Mouse (Mus musculus) CD4-positive, CD25-positive, alpha-beta regulatory T cell, adult 4 months (primary cell): ENCODE results near the gene Srgap3. TPM values are rescaled to one million over a fixed set of nuclear protein-coding genes. Genes with fewer than 3 reads are reported as not detected.

Source experiments
- ATAC-seq: one replicate; pipeline ENCODE4 v1.8.0; 2017
- polyA plus RNA-seq, 2 experiments: library from polyadenylated mRNA; unstranded; fragments of 100-300 nt; shearing (Covaris generic); gene quantifications; one replicate each; pipeline ENCODE4 v1.2.1; 2017

The Srgap3 gene
- polyA plus RNA-seq: under 1 TPM; 0.44 to 0.67 TPM

- no peak for ATAC-seq
These were observed at the start of gene Srgap3 for GRCm38 (mm10) chr6:112946895-112947436. Srgap3 (minus strand) TSS chr6:112947266.

DNA sequence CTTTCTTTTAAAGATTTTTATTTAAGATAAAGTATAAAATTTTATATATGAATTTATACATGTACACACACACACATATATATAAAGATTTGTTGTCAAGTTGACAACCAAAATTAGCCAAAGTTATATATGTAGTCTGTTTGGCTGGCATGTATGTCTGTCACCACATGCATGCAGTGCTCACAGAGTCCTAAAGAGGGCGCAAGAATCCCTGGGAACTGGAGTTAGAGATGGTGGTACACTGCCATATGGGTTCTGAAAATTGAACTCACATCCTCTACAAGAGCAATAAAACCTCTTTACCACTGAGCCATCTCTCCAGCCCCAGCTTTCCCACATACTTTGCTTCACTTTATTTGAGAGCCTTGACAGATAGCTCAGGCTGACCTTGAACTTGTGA is 48.6 kb upstream of the Srgap3 start:
- no peak for ATAC-seq

DNA sequence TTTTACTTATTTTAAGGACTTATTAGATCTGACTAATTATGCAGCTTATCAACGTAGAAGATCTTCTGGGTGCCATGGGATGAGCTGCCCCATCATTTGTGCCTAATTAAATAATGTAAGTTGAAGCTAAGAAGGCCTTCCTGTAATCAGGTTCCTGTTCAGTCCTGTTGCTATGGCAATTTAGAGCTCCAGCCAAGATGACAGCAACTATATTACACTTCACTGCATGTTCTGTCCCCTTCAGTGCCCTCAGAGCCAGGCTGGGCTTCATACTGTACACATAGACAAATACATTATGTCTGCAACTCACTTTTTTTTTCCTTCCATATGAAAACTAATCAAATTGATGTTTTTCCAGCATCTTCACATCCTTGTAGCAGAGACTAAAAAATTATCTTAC is 43.1 kb upstream of the Srgap3 start:
- no peak for ATAC-seq

DNA sequence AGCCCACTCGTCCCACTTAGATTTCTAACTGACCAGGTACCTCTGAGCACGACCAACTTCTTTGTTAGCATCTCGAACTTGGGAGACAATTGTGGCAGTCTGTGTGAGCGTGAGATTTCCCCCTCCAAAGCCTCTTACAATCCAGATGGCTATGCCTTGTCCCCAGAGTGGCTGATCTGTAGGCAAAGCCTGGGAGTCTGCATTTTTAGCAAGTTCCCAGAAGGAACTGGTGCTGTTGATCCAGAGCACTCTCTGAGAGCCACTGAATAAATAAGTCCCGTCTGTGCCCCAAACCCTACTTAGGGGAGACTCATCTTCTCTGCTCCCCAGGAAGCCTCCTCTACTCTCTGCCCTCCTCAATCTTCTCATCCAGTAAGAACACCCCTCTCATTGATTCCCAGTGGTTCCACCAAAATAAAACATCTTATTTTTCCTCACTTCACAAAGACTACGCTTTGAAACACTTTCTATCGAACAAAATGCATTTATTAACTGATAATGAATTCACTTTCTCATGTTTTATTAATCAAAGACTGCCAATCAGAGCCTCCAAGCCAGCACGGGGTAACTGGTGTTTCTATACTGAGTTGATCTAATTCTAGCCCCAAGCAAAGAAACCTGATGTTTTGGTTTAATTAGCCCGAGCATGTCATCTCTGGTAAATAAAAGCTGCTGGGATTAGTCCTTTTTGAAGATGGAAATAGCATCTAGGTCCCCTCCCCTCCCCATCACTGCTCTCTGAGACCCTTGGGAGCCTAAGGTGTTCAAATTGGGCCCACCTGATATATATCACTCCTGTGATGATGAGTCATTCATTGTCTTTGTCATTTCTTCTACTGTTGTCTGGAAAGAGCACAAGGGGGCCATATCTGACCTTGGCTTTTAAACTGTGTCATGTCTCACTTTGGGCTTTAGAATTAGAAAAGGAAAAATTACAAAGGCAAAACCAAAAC is 38.6 kb upstream of the Srgap3 start:
- ATAC-seq: no peak

GRCm38 (mm10) chr6:112982241-112982640 is 35.2 kb upstream of the Srgap3 start:
- ATAC-seq: no peak

DNA sequence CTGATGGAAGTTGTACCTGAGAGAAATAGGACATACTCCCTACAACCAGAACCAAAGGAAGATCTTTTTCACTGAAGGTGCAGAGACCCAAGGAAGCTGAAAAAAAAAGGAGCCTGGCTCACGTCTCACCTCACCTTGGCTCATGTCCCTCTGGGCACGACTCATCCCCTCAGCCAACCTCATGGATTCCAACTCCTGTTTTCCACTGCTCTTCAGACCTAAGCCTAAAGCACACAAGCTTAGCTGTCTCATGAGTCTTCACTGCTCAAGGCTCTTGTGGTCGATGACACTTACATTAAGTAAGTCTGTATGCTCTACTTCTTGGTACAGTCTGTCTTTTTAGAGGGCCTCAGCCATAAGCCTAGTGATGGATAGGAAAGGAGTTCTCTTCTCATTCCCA is 31.9 kb upstream of the Srgap3 start:
- ATAC-seq: no peak

- ATAC-seq: no peak
These were observed 30.2 kb upstream of the Srgap3 start for GRCm38 (mm10) chr6:112977246-112977645.

DNA sequence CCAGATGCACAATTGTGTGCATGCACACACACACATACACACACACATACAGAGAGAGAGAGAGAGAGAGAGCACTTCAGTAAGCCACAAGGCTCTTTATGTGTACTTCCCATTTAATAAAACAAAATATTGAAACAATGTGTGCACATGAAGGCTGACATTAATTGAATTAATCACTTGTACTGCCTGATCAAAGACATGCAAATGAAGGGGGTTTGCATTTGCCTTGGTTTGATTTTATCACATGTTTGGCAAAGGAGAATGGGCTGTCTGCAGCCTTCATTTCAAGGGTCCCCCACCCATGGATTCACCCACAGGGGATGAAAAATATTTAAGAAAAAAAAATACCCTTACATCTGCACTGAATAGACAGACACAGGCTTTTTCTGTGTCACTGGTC is 29.5 kb upstream of the Srgap3 start:
- no peak for ATAC-seq

GRCm38 (mm10) chr6:112976136-112976535 is 29.1 kb upstream of the Srgap3 start:
- ATAC-seq: no peak

- no peak for ATAC-seq
These were observed 27.0 kb upstream of the Srgap3 start for GRCm38 (mm10) chr6:112973786-112974720.

- ATAC-seq: no peak
These were observed 26.0 kb upstream of the Srgap3 start for GRCm38 (mm10) chr6:112972858-112973631.

DNA sequence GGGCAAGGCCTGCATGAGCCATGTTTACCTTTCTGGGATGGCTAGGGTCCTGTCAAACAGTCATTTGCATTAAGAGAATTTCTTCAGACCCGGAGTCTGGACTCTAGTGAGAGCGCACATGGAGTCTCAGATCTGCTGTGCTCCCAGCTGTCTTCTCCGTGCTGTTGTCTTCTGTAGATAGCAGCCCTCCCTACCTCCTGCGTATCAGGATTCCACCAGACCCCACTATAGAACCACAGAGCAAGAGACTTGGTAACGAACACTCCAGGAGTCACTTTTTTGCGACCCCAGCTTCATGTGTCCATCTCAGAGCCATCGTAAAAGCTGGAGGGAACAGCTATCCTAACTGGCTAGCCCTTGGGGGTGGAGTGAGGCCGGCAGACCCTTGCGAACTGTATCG is 25.1 kb upstream of the Srgap3 start:
- ATAC-seq: no peak

DNA sequence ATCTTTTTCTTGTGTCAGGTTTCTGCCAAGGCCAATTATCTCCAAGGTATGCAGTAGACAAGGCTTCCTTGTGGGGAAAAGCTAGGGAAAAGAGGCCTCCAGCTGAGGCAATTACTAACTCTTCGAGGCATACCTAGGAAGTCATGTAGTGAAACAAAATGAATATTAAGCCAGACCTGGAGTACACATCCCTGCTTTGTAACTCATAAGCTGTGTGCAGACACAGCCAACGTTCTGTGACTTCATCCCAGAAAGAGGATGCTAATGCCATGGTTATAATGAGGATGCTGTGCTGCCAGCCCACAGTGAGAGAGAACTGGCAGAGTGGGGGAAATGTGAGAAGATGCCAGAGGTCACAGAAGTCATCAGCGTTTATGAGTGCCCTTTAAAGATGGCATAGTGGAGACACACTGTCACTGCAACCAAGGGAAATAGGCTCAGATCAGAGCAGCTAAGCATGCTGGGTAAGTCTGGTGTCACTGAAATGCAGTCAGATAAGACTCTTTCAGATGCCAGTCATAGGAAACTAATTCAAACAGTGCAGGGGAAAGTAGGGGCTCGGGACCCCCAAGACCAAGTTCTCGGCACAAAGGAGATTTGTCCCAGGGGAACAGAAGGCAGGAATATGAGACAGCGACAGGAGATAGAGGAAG is 24.2 kb upstream of the Srgap3 start:
- ATAC-seq: no peak

DNA sequence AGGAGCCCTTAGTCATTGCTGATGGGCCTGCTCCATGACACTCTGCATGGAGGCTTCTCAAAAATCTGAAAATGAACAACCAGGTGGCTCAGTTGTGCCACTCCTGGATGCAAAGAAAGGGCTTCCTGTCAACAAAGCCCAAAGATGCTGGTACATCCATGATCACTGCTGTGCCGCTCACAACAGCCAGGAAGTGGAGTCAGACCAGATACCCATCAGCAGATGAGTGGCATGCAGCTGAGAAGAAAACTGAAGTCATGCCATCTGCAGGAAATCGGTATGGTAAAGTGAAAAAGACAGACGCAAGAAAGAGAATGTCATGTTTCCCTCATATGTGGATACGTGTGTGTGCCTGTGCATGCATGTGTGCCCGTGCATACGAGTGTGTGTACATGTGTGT is 20.3 kb upstream of the Srgap3 start:
- no peak for ATAC-seq

DNA sequence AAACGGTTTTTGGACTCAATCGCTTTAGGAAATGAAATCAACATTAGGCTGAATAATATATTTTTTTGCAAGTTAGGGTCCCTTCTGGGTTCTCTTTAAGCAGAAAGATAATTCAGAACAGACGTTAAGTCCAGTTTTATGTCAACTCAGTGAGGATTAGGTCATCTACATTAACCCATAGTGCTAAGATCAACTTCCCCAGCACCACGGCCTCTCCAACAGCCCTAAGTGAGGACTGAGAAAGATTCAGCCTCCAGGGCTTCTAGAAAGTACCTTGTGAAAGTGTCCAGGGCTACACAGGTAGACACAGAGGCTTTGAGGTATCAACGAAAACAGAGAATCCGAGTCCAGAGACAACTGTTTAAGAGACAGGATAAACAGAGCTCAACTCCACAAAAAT is 11.3 kb upstream of the Srgap3 start:
- ATAC-seq: no peak

- no peak for ATAC-seq
These were observed 10.7 kb upstream of the Srgap3 start for GRCm38 (mm10) chr6:112957583-112958280.

DNA sequence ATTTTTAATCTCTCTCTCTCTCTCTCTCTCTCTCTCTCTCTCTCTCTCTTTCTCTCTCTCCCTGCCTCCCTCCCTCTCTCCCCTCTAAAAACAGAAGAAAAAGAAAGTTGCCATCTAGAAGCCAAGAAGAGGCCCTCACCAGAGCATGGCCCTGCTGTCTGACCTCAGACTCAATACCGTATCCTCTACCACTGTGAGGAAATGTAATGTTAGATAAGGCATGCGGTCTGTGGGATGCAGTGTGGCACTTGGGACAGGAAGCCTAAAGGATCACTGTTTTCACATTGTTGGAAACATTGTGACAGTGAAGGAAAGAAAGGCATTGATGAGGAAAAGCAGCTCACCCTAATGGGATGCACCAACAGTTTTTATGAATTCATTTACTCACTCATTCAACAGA is 8.7 kb upstream of the Srgap3 start:
- ATAC-seq: no peak

GRCm38 (mm10) chr6:112953905-112954304 is 6.8 kb upstream of the Srgap3 start:
- no peak for ATAC-seq

DNA sequence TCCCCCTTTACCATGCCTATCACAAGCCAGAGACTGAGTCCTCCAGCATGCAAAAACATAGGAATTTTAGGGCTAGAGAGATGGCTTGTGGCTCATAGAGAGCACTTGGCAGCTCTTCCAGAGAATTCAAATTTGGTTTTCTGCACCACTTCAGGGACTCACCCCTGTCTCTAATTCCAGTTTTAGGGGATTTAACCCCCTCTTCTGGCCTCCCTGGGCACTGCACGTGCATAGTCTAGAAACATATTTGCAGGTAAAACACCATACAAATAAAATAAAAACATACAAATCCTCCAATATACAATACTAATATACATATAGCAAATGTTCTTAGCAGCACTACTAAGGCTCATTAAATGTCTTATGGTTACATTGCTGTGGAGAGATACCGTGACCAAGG is 4.2 kb upstream of the Srgap3 start:
- no peak for ATAC-seq

GRCm38 (mm10) chr6:112950205-112951110 is 3.4 kb upstream of the Srgap3 start:
- ATAC-seq: no peak
